Mouse (Mus musculus) intestine, embryonic 16.5 days (tissue): ENCODE results near the gene Rbm47. TPM values are rescaled to one million over a fixed set of nuclear protein-coding genes. Genes with fewer than 3 reads are reported as not detected.

Source experiments
- ATAC-seq: fragments of 200-750 bp; cut with Nextera tagmentation; 2 replicates; pipeline ENCODE4 v1.8.0; 2017; ENCODE audit warnings: moderate TSS enrichment, moderate library complexity
- H3K27ac ChIP-seq: fragments of 300-500 bp; sonication (generic); 2 replicates; pipeline ENCODE4 v1.5.1; 2014; ENCODE audit warnings: mild to moderate bottlenecking, low read length
- H3K27me3 ChIP-seq: fragments of 300-500 bp; sonication (generic); replicated peaks from 2 replicates; pipeline ENCODE4 v1.6.1; 2014; ENCODE audit warnings: low read length, control low read depth, mixed read lengths; ENCODE audit not compliant: control insufficient read depth, insufficient read depth
- H3K36me3 ChIP-seq: fragments of 300-500 bp; sonication (generic); 2 replicates; pipeline ENCODE4 v1.6.1; 2014; ENCODE audit warnings: low read length, control low read depth; ENCODE audit not compliant: control insufficient read depth, insufficient read depth
- H3K4me1 ChIP-seq: fragments of 300-500 bp; sonication (generic); 2 replicates; pipeline ENCODE4 v1.6.1; 2014; ENCODE audit warnings: low read length, control low read depth, mixed read lengths; ENCODE audit not compliant: control insufficient read depth, insufficient read depth
- H3K4me2 ChIP-seq: fragments of 300-500 bp; sonication (generic); 2 replicates; pipeline ENCODE4 v1.6.1; 2014; ENCODE audit warnings: low read depth, low read length, control low read depth
- H3K4me3 ChIP-seq: fragments of 300-500 bp; sonication (generic); 2 replicates; pipeline ENCODE4 v1.5.1; 2014; ENCODE audit warnings: mild to moderate bottlenecking, low read length
- H3K9ac ChIP-seq: fragments of 300-500 bp; sonication (generic); 2 replicates; pipeline ENCODE4 v1.6.1; 2014; ENCODE audit warnings: low read depth, low read length
- H3K9me3 ChIP-seq: fragments of 300-500 bp; sonication (generic); 2 replicates; pipeline ENCODE4 v1.6.1; 2016; ENCODE audit warnings: low read length, control low read depth; ENCODE audit not compliant: control insufficient read depth
- WGBS: fragments of 180-500 bp; shearing (Covaris S2); extraction: QIAGEN DNeasy Blood & Tissue Kit; methylation state at CpG from one replicate; pipeline ENCODE4 v1.1.7; 2014; 5-methylcytosine and 5-hydroxymethylcytosine counted together
- polyA plus RNA-seq: library from polyadenylated mRNA; unstranded; fragments of >200 nt; fragmentation: Nextera tagmentation; extraction: Ambion mirVana; gene quantifications from 2 replicates; pipeline ENCODE4 v1.2.1, GENCODE M21; 2015

The Rbm47 gene
- polyA plus RNA-seq, 1 experiment from 2014 or later: 149 TPM

GRCm38 (mm10) chr5:66138597-66138996, 34.3 kb downstream of the Rbm47 start:
- Histone ChIP-seq H3K27me3 (no peaks in the 10 kb centered on the region), H3K9me3 (no peaks in the 10 kb centered on the region), H3K9ac (no peak overlapping the region), H3K36me3 (no peaks in the 10 kb centered on the region), H3K27ac (no peak overlapping the region), H3K4me2 (no peak overlapping the region), H3K4me1 (peaks cover 6% of the 10 kb centered on the region; the same call in 1 of the 2 replicates), H3K4me3 (no peak overlapping the region)
- no peak for ATAC-seq
- 42% methylated on average over 10 of the region's 10 CpGs for WGBS

- H3K4me2 ChIP-seq: no peak overlapping the region
- H3K4me1 ChIP-seq: peaks cover 6% of the 10 kb centered on the region; the same call in 1 of the 2 replicates
- no peak for ATAC-seq
- H3K4me3 ChIP-seq: no peak overlapping the region
- H3K9me3 ChIP-seq: no peaks in the 10 kb centered on the region
- no peaks in the 10 kb centered on the region for H3K36me3 ChIP-seq
- no peaks in the 10 kb centered on the region for H3K27me3 ChIP-seq
- 77% methylated on average over 4 of the region's 4 CpGs for WGBS
- H3K27ac ChIP-seq: no peak overlapping the region
- no peak overlapping the region for H3K9ac ChIP-seq
These were observed 35.7 kb downstream of the Rbm47 start for GRCm38 (mm10) chr5:66137250-66137649.

GRCm38 (mm10) chr5:66135853-66136210, 37.1 kb downstream of the Rbm47 start:
- no peaks in the 10 kb centered on the region for H3K36me3 ChIP-seq
- no peak for ATAC-seq
- H3K27ac ChIP-seq: no peak overlapping the region
- 79% methylated on average over 3 of the region's 3 CpGs for WGBS
- no peaks in the 10 kb centered on the region for H3K9me3 ChIP-seq
- no peak overlapping the region for H3K4me2 ChIP-seq
- H3K4me1 ChIP-seq: peaks cover 6% of the 10 kb centered on the region; the same call in 1 of the 2 replicates
- H3K4me3 ChIP-seq: no peak overlapping the region
- no peak overlapping the region for H3K9ac ChIP-seq
- H3K27me3 ChIP-seq: no peaks in the 10 kb centered on the region

- Histone ChIP-seq H3K36me3 (no peaks in the 10 kb centered on the region), H3K9ac (no peak overlapping the region), H3K4me1 (peaks cover 6% of the 10 kb centered on the region; the same call in 1 of the 2 replicates), H3K4me2 (no peak overlapping the region), H3K4me3 (no peak overlapping the region), H3K27ac (no peak overlapping the region), H3K27me3 (no peaks in the 10 kb centered on the region), H3K9me3 (no peaks in the 10 kb centered on the region)
- no peak for ATAC-seq
- WGBS: 68% methylated on average over 11 of the region's 11 CpGs
These were observed 37.6 kb downstream of the Rbm47 start for GRCm38 (mm10) chr5:66135161-66135852.

- Histone ChIP-seq H3K36me3 (no peaks in the 10 kb centered on the region), H3K9ac (no peak overlapping the region), H3K4me3 (no peak overlapping the region), H3K4me2 (no peak overlapping the region), H3K27ac (no peak overlapping the region), H3K4me1 (peaks cover 2% of the 10 kb centered on the region; the same call in 1 of the 2 replicates), H3K9me3 (no peaks in the 10 kb centered on the region), H3K27me3 (no peaks in the 10 kb centered on the region)
- 92% methylated on average over 7 of the region's 7 CpGs for WGBS
- ATAC-seq: no peak
These were observed 38.3 kb downstream of the Rbm47 start for GRCm38 (mm10) chr5:66134578-66134977.

GRCm38 (mm10) chr5:66128948-66129347, 44.0 kb downstream of the Rbm47 start:
- Histone ChIP-seq H3K9me3 (no peaks in the 10 kb centered on the region), H3K4me1 (no peaks in the 10 kb centered on the region), H3K27ac (no peak overlapping the region), H3K4me3 (no peak overlapping the region), H3K4me2 (no peak overlapping the region), H3K9ac (no peak overlapping the region), H3K36me3 (no peaks in the 10 kb centered on the region), H3K27me3 (no peaks in the 10 kb centered on the region)
- WGBS: 90% methylated on average over 3 of the region's 3 CpGs
- ATAC-seq: no peak

- 68% methylated on average over 11 of the region's 11 CpGs for WGBS
- H3K27me3 ChIP-seq: no peaks in the 10 kb centered on the region
- H3K36me3 ChIP-seq: no peaks in the 10 kb centered on the region
- H3K4me2 ChIP-seq: peak overlapping the region; percentile 20; the same call in 1 of the 2 replicates
- H3K9me3 ChIP-seq: no peaks in the 10 kb centered on the region
- no peak overlapping the region for H3K27ac ChIP-seq
- no peak overlapping the region for H3K4me3 ChIP-seq
- H3K4me1 ChIP-seq: no peaks in the 10 kb centered on the region
- no peak overlapping the region for H3K9ac ChIP-seq
- no peak; the same call in 1 of the 2 replicates for ATAC-seq
These were observed 47.5 kb downstream of the Rbm47 start for GRCm38 (mm10) chr5:66125418-66125817.

- H3K27me3 ChIP-seq: no peaks in the 10 kb centered on the region
- peak overlapping the region; percentile 20; the same call in 1 of the 2 replicates for H3K4me2 ChIP-seq
- H3K4me3 ChIP-seq: no peak overlapping the region
- 53% methylated on average over 9 of the region's 9 CpGs for WGBS
- H3K36me3 ChIP-seq: no peaks in the 10 kb centered on the region
- H3K9me3 ChIP-seq: no peaks in the 10 kb centered on the region
- peak; percentile 23; the same call in 1 of the 2 replicates for ATAC-seq
- H3K27ac ChIP-seq: no peak overlapping the region
- no peak overlapping the region for H3K9ac ChIP-seq
- no peaks in the 10 kb centered on the region for H3K4me1 ChIP-seq
These were observed 48.0 kb downstream of the Rbm47 start for GRCm38 (mm10) chr5:66124931-66125330.

GRCm38 (mm10) chr5:66124089-66124400, 48.9 kb downstream of the Rbm47 start:
- 86% methylated on average over 4 of the region's 4 CpGs for WGBS
- Histone ChIP-seq H3K9ac (no peak overlapping the region), H3K4me1 (no peaks in the 10 kb centered on the region), H3K9me3 (no peaks in the 10 kb centered on the region), H3K27ac (no peak overlapping the region), H3K36me3 (no peaks in the 10 kb centered on the region), H3K4me3 (no peak overlapping the region), H3K4me2 (no peak overlapping the region), H3K27me3 (no peaks in the 10 kb centered on the region)
- no peak for ATAC-seq
